Mouse (Mus musculus) spleen, adult 2 months (tissue): Measurements from ENCODE around the gene Art4. TPM values are rescaled to one million over a fixed set of nuclear protein-coding genes. Genes with fewer than 3 reads are reported as not detected.

Source experiments
- DNase-seq, 2 experiments: peaks; one replicate each; pipeline versions ENCODE4 v3.0.0 to v3.0.0-alpha.2; 2012 to 2021; ENCODE audit warnings: low spot score in 2 of 2, low read depth in 1 of 2
- H3K27ac ChIP-seq: fragments of 200-500 bp; 2 replicates; pipeline ENCODE4 v1.5.1; 2012; ENCODE audit warnings: low read length, inconsistent platforms; ENCODE audit not compliant: insufficient read depth
- H3K27me3 ChIP-seq: fragments of 200-500 bp; 2 replicates; pipeline ENCODE4 v1.6.1; 2012; ENCODE audit warnings: mild to moderate bottlenecking, moderate library complexity, low read length, inconsistent platforms; ENCODE audit not compliant: control insufficient read depth, insufficient read depth
- H3K36me3 ChIP-seq: fragments of 200-500 bp; 2 replicates; pipeline ENCODE4 v1.6.1; 2012; ENCODE audit warnings: mild to moderate bottlenecking, low read length, inconsistent platforms; ENCODE audit not compliant: control insufficient read depth, insufficient read depth
- H3K4me1 ChIP-seq: fragments of 200-500 bp; 2 replicates; pipeline ENCODE4 v1.6.1; 2011; ENCODE audit warnings: inconsistent platforms; ENCODE audit not compliant: control insufficient read depth, insufficient read depth, insufficient read length
- H3K4me3 ChIP-seq: fragments of 200-500 bp; 2 replicates; pipeline ENCODE4 v1.5.1; 2011; ENCODE audit warnings: mild to moderate bottlenecking, inconsistent platforms; ENCODE audit not compliant: insufficient read depth, insufficient read length; ENCODE audit errors: extremely low read depth
- CTCF ChIP-seq: fragments of 200-500 bp; IDR thresholded peaks from 2 replicates; pipeline ENCODE4 v1.5.1; 2011; ENCODE audit warnings: mild to moderate bottlenecking, inconsistent platforms; ENCODE audit not compliant: insufficient read depth, insufficient read length, insufficient replicate concordance; ENCODE audit errors: extremely low read depth
- POLR2A ChIP-seq: fragments of 200-500 bp; IDR thresholded peaks from 2 replicates; pipeline ENCODE4 v1.6.1; 2011; ENCODE audit warnings: low read depth, low read length, inconsistent platforms
- WGBS: fragments of 180-500 bp; shearing (Covaris S2); methylation state at CpG from one replicate; pipeline ENCODE4 v1.1.7; 2018; 5-methylcytosine and 5-hydroxymethylcytosine counted together
- polyA plus RNA-seq: library from polyadenylated mRNA; depleted of rRNA; stranded (reverse); fragments of >200 nt; gene quantifications from 2 replicates; pipeline ENCODE4 v1.2.3, GENCODE M21; 2012; rRNA removed

Art4 gene
- polyA plus RNA-seq, 1 experiment, result 4.8 TPM

GRCm38 (mm10) chr6:136804705-136805408 lies 52.7 kb downstream of the Art4 start:
- H3K36me3 ChIP-seq, result no peaks in the 10 kb centered on the region
- WGBS, result 2% methylated on average over 9 of the region's 9 CpGs
- peak overlapping the region; percentile 84 for H3K4me3 ChIP-seq
- no peak for DNase-seq
- no peaks in the 10 kb centered on the region for H3K27me3 ChIP-seq
- TF ChIP-seq POLR2A (no peak), CTCF (no peak)
- peaks cover 4% of the 10 kb centered on the region for H3K4me1 ChIP-seq
- peak overlapping the region; percentile 79 for H3K27ac ChIP-seq

- Histone ChIP-seq H3K4me1 (no peaks in the 10 kb centered on the region; the same call in 1 of the 2 replicates), H3K27ac (peak within 1 kb of the TSS; percentile 100), H3K36me3 (no peaks in the 10 kb centered on the region), H3K4me3 (peak within 1 kb of the TSS; percentile 84), H3K27me3 (no peaks in the 10 kb centered on the region)
- no peak for TF ChIP-seq CTCF
- peak; percentile 95 for TF ChIP-seq POLR2A
- DNase-seq, result peak; percentile 81 to 90
- WGBS, result under 1% methylated on average over 50 of the region's 50 CpGs
Measured at GRCm38 (mm10) chr6:136803739-136804633, 53.5 kb downstream of the Art4 start, which contains the start of gene Hist4h4. Hist4h4 (minus strand) TSS chr6:136804415.

- Histone ChIP-seq H3K27ac (peak overlapping the region; percentile 100), H3K4me3 (peak overlapping the region; percentile 45), H3K4me1 (no peaks in the 10 kb centered on the region; the same call in 1 of the 2 replicates), H3K36me3 (no peaks in the 10 kb centered on the region), H3K27me3 (no peaks in the 10 kb centered on the region; the same call in 1 of the 2 replicates)
- TF ChIP-seq CTCF (no peak), POLR2A (no peak)
- DNase-seq, result no peak
- WGBS, result 17% methylated on average over 12 of the region's 12 CpGs
Measured at GRCm38 (mm10) chr6:136803093-136803738, 54.3 kb downstream of the Art4 start.

- DNase-seq, result no peak
- no peak overlapping the region for H3K27ac ChIP-seq
- no peak overlapping the region for H3K4me3 ChIP-seq
- no peaks in the 10 kb centered on the region for H3K36me3 ChIP-seq
- no peaks in the 10 kb centered on the region; the same call in 1 of the 2 replicates for H3K4me1 ChIP-seq
- no peaks in the 10 kb centered on the region; the same call in 1 of the 2 replicates for H3K27me3 ChIP-seq
- WGBS, result 91% methylated on average over 6 of the region's 6 CpGs
- TF ChIP-seq CTCF, result no peak
- no peak for TF ChIP-seq POLR2A
Measured at GRCm38 (mm10) chr6:136801274-136801673, 56.3 kb downstream of the Art4 start.

GRCm38 (mm10) chr6:136800710-136801109 lies 56.8 kb downstream of the Art4 start:
- H3K4me1 ChIP-seq, result no peaks in the 10 kb centered on the region; the same call in 1 of the 2 replicates
- no peak overlapping the region for H3K4me3 ChIP-seq
- TF ChIP-seq POLR2A (no peak), CTCF (no peak)
- 96% methylated on average over 8 of the region's 8 CpGs for WGBS
- no peaks in the 10 kb centered on the region for H3K36me3 ChIP-seq
- H3K27me3 ChIP-seq, result no peaks in the 10 kb centered on the region; the same call in 1 of the 2 replicates
- no peak for DNase-seq
- H3K27ac ChIP-seq, result no peak overlapping the region

Other genes starting within 250 kb of the Art4 start
- gene Plbd1, start 195.8 kb downstream of the Art4 start, polyA plus RNA-seq, result 64.4 and 64.6 TPM in 2 replicates
- 0.05 and 0.07 TPM in 2 replicates for gene Gucy2c, start 76.0 kb downstream of the Art4 start, polyA plus RNA-seq
- 1.2 and 3.6 TPM in 2 replicates for gene Hist4h4, start 53.3 kb downstream of the Art4 start, polyA plus RNA-seq
- gene H2afj, start 49.5 kb downstream of the Art4 start, polyA plus RNA-seq, result 228 and 441 TPM in 2 replicates
- 0.45 and 0.72 TPM in 2 replicates for gene BC049715, start 30.1 kb downstream of the Art4 start, polyA plus RNA-seq
- gene Wbp11, start 29.5 kb downstream of the Art4 start, polyA plus RNA-seq, result 33.5 and 39.5 TPM in 2 replicates
- gene Smco3, start 22.3 kb downstream of the Art4 start, polyA plus RNA-seq, result not detected in 2 replicates
- 39.8 and 47.7 TPM in 2 replicates for gene Mgp, start 18.1 kb upstream of the Art4 start, polyA plus RNA-seq
- 10.5 and 16.2 TPM in 2 replicates for gene Erp27, start 64.4 kb upstream of the Art4 start, polyA plus RNA-seq
- 0.01 TPM in 1 of 2 replicates, not detected in the other for gene Pde6h, start 66.1 kb upstream of the Art4 start, polyA plus RNA-seq
- 361 and 386 TPM in 2 replicates for gene Arhgdib, start 84.2 kb upstream of the Art4 start, polyA plus RNA-seq